Mouse (Mus musculus): ENCODE results near the gene Slc35g1. TPM values are rescaled to one million over a fixed set of nuclear protein-coding genes. Genes with fewer than 3 reads are reported as not detected.

Gene Slc35g1
- polyA plus RNA-seq, 1 experiment = 1.8 TPM

DNA sequence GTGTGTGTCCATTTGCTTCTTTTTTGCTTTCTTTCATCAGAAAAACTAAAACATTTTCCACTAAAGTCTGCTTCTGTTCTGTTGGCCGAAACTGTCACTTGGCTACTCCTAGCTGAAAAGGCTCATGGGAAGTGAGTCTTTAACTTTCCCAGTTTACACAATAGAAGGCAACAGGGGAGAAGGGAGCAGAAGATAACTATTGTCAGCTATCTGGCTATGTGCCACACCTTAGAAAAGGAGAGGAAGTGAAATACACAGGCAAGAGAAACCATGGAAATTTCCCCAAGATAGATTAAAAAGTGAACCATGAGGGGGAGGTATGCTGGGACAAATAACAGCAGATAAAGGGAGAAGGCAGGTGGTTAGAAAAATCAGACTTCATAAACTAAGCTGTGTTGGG, 41.5 kb upstream of the Slc35g1 start:
- H3K27me3 ChIP-seq (ENCODE audit: control insufficient read depth, insufficient read depth, low read length) = no peaks in the 10 kb centered on the region
- TF ChIP-seq CTCF (IDR thresholded peaks at IDR 0.05; ENCODE audit: control insufficient read depth, insufficient read depth, insufficient replicate concordance, low read depth, low read length) (no peak), POLR2A (IDR thresholded peaks at IDR 0.05; ENCODE audit: control insufficient read depth, low read depth, low read length) (no peak)
- no peak overlapping the region for H3K4me3 ChIP-seq (ENCODE audit: control insufficient read depth, low read depth, low read length)

DNA sequence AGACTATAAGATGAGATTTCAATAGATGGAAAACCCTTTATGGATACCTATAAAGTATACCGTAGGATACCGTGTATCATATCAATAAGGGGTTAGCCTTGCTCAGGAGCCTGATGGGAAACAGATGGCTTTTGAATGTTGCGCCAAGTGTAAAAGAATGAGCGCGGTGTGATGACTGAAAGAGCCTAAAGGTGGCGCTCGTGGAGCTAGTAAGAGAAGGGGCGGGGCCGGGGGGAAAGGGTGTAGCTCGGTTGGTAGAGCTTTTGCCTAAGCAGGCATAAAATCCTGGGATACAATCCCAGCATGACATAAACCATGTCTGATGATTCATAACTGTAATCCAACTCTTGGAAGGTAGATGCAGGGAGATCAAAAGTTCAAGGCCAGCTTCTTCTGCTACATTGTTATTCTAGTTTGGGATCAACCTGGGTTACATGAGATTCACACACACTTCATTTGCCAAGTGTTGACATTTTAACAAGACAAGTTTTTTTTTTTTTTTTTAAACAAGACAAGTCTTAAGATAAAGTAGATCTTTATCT, 40.9 kb upstream of the Slc35g1 start:
- H3K4me3 ChIP-seq (ENCODE audit: control insufficient read depth, low read depth, low read length) = no peak overlapping the region
- H3K27me3 ChIP-seq (ENCODE audit: control insufficient read depth, insufficient read depth, low read length) = no peaks in the 10 kb centered on the region
- no peaks in the 10 kb centered on the region for H3K4me1 ChIP-seq (ENCODE audit: control insufficient read depth, insufficient read depth, low read length)
- no peaks in the 10 kb centered on the region for H3K36me3 ChIP-seq (ENCODE audit: control insufficient read depth, insufficient read depth, low read length)
- no peak overlapping the region for H3K27ac ChIP-seq (ENCODE audit: control insufficient read depth, insufficient read depth, low read depth, low read length)
- TF ChIP-seq CTCF (IDR thresholded peaks at IDR 0.05; ENCODE audit: control insufficient read depth, insufficient read depth, insufficient replicate concordance, low read depth, low read length) = peak; percentile 43; the same call in 1 of the 2 replicates
- no peak for TF ChIP-seq POLR2A (IDR thresholded peaks at IDR 0.05; ENCODE audit: control insufficient read depth, low read depth, low read length)

More for the DNA sequence above, 41.5 kb upstream of the Slc35g1 start:
- H3K4me1 ChIP-seq (ENCODE audit: control insufficient read depth, insufficient read depth, low read length) = no peaks in the 10 kb centered on the region
- no peaks in the 10 kb centered on the region for H3K36me3 ChIP-seq (ENCODE audit: control insufficient read depth, insufficient read depth, low read length)
- H3K27ac ChIP-seq (ENCODE audit: control insufficient read depth, insufficient read depth, low read depth, low read length) = no peak overlapping the region

DNA sequence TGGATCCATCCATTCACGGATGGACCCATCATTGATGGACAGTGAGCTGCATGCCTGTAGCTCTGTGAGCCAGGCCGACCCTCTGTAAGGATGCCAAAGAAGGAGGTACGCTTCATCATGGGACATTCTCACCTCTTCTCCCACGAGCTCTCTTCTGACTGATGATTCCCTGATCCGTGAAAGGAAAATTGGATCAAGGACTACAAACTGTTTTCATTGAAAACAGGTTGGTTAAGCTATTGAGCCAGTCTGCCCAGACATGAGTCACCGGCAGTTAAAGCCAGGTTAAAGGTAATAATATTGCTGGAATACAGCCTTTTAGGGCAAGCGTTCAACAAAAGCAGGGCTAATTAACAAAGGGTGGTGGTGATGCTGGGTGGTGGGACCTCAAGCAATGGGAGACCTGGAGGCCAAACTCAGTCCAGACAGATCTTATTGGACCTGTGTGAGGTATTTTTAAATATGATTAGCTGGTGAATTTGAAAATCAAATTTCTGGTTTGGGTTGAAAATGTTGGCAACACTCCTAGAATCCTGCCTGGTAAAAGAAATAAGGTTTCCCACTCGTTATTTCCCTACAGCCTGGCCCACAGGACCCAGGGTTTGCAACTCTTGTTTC, 39.5 kb upstream of the Slc35g1 start:
- TF ChIP-seq CTCF (IDR thresholded peaks at IDR 0.05; ENCODE audit: control insufficient read depth, insufficient read depth, insufficient replicate concordance, low read depth, low read length) = no peak
- no peak for TF ChIP-seq POLR2A (IDR thresholded peaks at IDR 0.05; ENCODE audit: control insufficient read depth, low read depth, low read length)
- Histone ChIP-seq H3K27ac (ENCODE audit: control insufficient read depth, insufficient read depth, low read depth, low read length) (no peak overlapping the region), H3K36me3 (ENCODE audit: control insufficient read depth, insufficient read depth, low read length) (no peaks in the 10 kb centered on the region), H3K4me1 (ENCODE audit: control insufficient read depth, insufficient read depth, low read length) (no peaks in the 10 kb centered on the region), H3K4me3 (ENCODE audit: control insufficient read depth, low read depth, low read length) (no peak overlapping the region), H3K27me3 (ENCODE audit: control insufficient read depth, insufficient read depth, low read length) (no peaks in the 10 kb centered on the region)

DNA sequence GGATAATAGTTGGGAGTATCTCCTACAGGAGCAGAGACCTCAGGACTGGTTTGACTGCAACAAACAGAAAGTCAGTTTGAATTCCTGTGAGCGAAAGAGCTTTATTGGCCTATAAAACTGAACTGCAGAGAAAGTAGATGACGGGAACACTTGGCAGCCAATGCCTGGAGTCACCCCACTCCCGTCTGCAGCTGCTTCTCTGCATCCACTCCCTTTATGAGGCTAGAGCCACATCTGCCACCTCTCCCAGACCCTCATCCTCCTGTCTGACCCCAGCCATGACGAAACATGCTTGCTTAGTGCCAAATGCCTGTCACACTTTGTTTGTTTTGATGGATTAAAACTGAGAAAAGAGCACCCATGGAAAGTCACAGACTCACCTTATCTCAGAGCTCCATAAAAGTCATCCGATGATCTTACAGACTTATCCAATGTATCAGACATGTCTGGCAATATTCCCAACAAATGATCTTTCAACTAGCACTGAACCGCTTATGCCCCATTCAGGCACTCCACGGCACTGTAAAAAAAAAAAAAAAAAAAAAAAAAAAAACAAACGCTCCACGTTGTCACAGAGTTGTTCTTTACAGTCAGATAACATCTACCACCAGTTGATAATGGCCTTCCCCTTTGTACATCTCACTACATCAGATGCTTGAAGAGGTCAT, 37.7 kb upstream of the Slc35g1 start:
- H3K4me3 ChIP-seq (ENCODE audit: control insufficient read depth, low read depth, low read length) = no peak overlapping the region
- no peaks in the 10 kb centered on the region for H3K4me1 ChIP-seq (ENCODE audit: control insufficient read depth, insufficient read depth, low read length)
- no peak for TF ChIP-seq POLR2A (IDR thresholded peaks at IDR 0.05; ENCODE audit: control insufficient read depth, low read depth, low read length)
- no peak for TF ChIP-seq CTCF (IDR thresholded peaks at IDR 0.05; ENCODE audit: control insufficient read depth, insufficient read depth, insufficient replicate concordance, low read depth, low read length)

DNA sequence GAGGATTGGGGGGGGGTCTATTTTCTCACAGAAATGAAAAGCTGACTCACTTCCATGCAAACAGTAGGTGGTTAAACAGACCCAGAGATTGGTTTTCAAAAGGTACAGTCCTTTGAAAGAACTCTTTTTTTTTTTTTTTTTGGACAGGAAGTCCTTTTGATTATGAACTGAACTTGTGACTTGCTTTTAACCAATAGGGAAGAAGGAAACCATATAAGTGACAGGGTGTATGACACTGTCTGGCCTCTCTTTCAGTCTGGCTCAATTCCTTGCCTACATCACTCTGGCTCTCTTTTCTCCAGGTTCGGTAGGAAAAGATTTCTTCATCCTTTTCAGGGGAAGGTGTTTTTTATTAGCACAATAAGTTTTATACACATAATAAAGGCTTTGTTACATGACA, 36.5 kb upstream of the Slc35g1 start:
- TF ChIP-seq CTCF (IDR thresholded peaks at IDR 0.05; ENCODE audit: control insufficient read depth, insufficient read depth, insufficient replicate concordance, low read depth, low read length) = no peak
- no peak for TF ChIP-seq POLR2A (IDR thresholded peaks at IDR 0.05; ENCODE audit: control insufficient read depth, low read depth, low read length)
- H3K27ac ChIP-seq (ENCODE audit: control insufficient read depth, insufficient read depth, low read depth, low read length) = no peak overlapping the region
- H3K4me1 ChIP-seq (ENCODE audit: control insufficient read depth, insufficient read depth, low read length) = no peaks in the 10 kb centered on the region

More for the DNA sequence above, 37.7 kb upstream of the Slc35g1 start:
- no peaks in the 10 kb centered on the region for H3K36me3 ChIP-seq (ENCODE audit: control insufficient read depth, insufficient read depth, low read length)
- H3K27me3 ChIP-seq (ENCODE audit: control insufficient read depth, insufficient read depth, low read length) = no peaks in the 10 kb centered on the region
- H3K27ac ChIP-seq (ENCODE audit: control insufficient read depth, insufficient read depth, low read depth, low read length) = no peak overlapping the region

DNA sequence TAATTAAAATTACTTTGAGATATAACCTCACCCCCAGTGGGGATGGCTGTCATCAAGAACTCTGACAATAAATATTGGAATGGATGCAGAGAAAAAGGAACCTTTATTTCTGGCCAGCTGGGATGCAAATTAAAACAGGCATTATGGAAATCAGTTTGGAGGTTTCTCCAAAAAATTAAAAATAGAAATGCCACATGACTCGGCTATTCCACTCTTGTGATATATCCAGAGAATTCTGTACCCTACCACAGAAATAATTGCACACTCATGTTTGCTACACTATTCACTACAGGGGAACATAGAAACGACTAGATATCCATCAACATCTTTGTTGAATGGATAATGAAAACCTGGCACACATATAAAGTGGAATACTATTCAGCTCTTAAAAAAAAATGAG, 33.9 kb upstream of the Slc35g1 start:
- H3K4me3 ChIP-seq (ENCODE audit: control insufficient read depth, low read depth, low read length) = no peak overlapping the region
- H3K4me1 ChIP-seq (ENCODE audit: control insufficient read depth, insufficient read depth, low read length) = no peaks in the 10 kb centered on the region
- TF ChIP-seq CTCF (IDR thresholded peaks at IDR 0.05; ENCODE audit: control insufficient read depth, insufficient read depth, insufficient replicate concordance, low read depth, low read length) = no peak
- TF ChIP-seq POLR2A (IDR thresholded peaks at IDR 0.05; ENCODE audit: control insufficient read depth, low read depth, low read length) = no peak
- no peak overlapping the region for H3K27ac ChIP-seq (ENCODE audit: control insufficient read depth, insufficient read depth, low read depth, low read length)
- no peaks in the 10 kb centered on the region for H3K36me3 ChIP-seq (ENCODE audit: control insufficient read depth, insufficient read depth, low read length)
- no peaks in the 10 kb centered on the region for H3K27me3 ChIP-seq (ENCODE audit: control insufficient read depth, insufficient read depth, low read length)

More for the DNA sequence above, 36.5 kb upstream of the Slc35g1 start:
- Histone ChIP-seq H3K4me3 (ENCODE audit: control insufficient read depth, low read depth, low read length) (no peak overlapping the region), H3K27me3 (ENCODE audit: control insufficient read depth, insufficient read depth, low read length) (no peaks in the 10 kb centered on the region), H3K36me3 (ENCODE audit: control insufficient read depth, insufficient read depth, low read length) (no peaks in the 10 kb centered on the region)

DNA sequence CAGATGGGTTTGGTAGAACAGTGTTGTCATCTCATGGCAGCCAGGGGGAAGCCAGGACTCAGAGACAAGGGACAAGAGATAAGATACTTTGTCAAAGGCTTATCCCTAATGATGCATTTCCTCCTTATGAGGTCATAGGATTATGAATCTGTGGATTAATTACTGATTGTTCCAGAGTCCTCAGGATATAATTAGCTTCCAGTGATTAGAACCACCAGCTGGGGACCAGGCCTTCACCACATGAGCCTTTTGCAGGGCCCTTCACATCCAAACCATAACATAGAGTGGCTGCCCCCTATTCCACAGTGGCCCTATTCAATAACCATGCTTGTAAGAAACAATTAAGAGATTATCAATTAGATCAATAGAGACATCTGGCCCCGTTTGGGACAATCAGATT, 32.4 kb upstream of the Slc35g1 start:
- Histone ChIP-seq H3K4me1 (ENCODE audit: control insufficient read depth, insufficient read depth, low read length) (no peaks in the 10 kb centered on the region), H3K27ac (ENCODE audit: control insufficient read depth, insufficient read depth, low read depth, low read length) (no peak overlapping the region), H3K4me3 (ENCODE audit: control insufficient read depth, low read depth, low read length) (no peak overlapping the region), H3K27me3 (ENCODE audit: control insufficient read depth, insufficient read depth, low read length) (no peaks in the 10 kb centered on the region), H3K36me3 (ENCODE audit: control insufficient read depth, insufficient read depth, low read length) (no peaks in the 10 kb centered on the region)
- TF ChIP-seq CTCF (IDR thresholded peaks at IDR 0.05; ENCODE audit: control insufficient read depth, insufficient read depth, insufficient replicate concordance, low read depth, low read length) (no peak), POLR2A (IDR thresholded peaks at IDR 0.05; ENCODE audit: control insufficient read depth, low read depth, low read length) (no peak)

All from testis, adult 2 months (tissue).